Mouse (Mus musculus) hindbrain, embryonic 14.5 days (tissue): ENCODE measurements around the gene Kifc1. TPM values are rescaled to one million over a fixed set of nuclear protein-coding genes. Genes with fewer than 3 reads are reported as not detected.
"Not testable (repeated sequence)": the region's sequence is repeated elsewhere in the genome, so short reads cannot be mapped to it uniquely, and the experiment has no call there.

Experiments used
- ATAC-seq: fragments of 200-750 bp; cut with Nextera tagmentation; 2 replicates; pipeline ENCODE4 v1.8.0; 2017; ENCODE audit warnings: moderate number of reproducible peaks, mild to moderate bottlenecking, moderate TSS enrichment, moderate library complexity; ENCODE audit not compliant: low FRiP score
- DNase-seq: peaks from one replicate; pipeline ENCODE4 v3.0.0-alpha.2; 2015; ENCODE audit warnings: low spot score
- H3K27ac ChIP-seq: fragments of 300-500 bp; sonication (generic); 2 replicates; pipeline ENCODE4 v1.5.1; 2014; ENCODE audit warnings: mild to moderate bottlenecking, moderate library complexity
- H3K27me3 ChIP-seq: fragments of 300-500 bp; sonication (generic); 2 replicates; pipeline ENCODE4 v1.6.1; 2014; ENCODE audit warnings: mild to moderate bottlenecking, low read length, mixed read lengths; ENCODE audit not compliant: control insufficient read depth, insufficient read depth
- H3K36me3 ChIP-seq: fragments of 300-500 bp; sonication (generic); replicated peaks from 2 replicates; pipeline ENCODE4 v1.6.1; 2014; ENCODE audit not compliant: control insufficient read depth, insufficient read depth
- H3K4me1 ChIP-seq: fragments of 300-500 bp; sonication (generic); replicated peaks from 2 replicates; pipeline ENCODE4 v1.6.1; 2014; ENCODE audit warnings: antibody characterized with exemption, low read length, mixed read lengths; ENCODE audit not compliant: control insufficient read depth, insufficient read depth
- H3K4me2 ChIP-seq: fragments of 300-500 bp; sonication (generic); replicated peaks from 2 replicates; pipeline ENCODE4 v1.6.1; 2014; ENCODE audit warnings: mild to moderate bottlenecking, moderate library complexity
- H3K4me3 ChIP-seq: fragments of 300-500 bp; sonication (generic); replicated peaks from 2 replicates; pipeline ENCODE4 v1.5.1; 2014; ENCODE audit warnings: mild to moderate bottlenecking, low read length
- H3K9ac ChIP-seq: fragments of 300-500 bp; sonication (generic); 2 replicates; pipeline ENCODE4 v1.6.1; 2014
- H3K9me3 ChIP-seq: fragments of 300-500 bp; sonication (generic); 2 replicates; pipeline ENCODE4 v1.6.1; 2016; ENCODE audit warnings: low read length; ENCODE audit not compliant: control insufficient read depth
- WGBS: fragments of 180-500 bp; shearing (Covaris S2); extraction: QIAGEN DNeasy Blood & Tissue Kit; methylation state at CpG from one replicate; pipeline ENCODE4 v1.1.7; 2014; 5-methylcytosine and 5-hydroxymethylcytosine counted together
- polyA plus RNA-seq: library from polyadenylated mRNA; unstranded; fragments of >200 nt; fragmentation: Nextera tagmentation; extraction: Ambion mirVana; gene quantifications from 2 replicates; pipeline ENCODE4 v1.2.1, GENCODE M21; 2014

Gene Kifc1
- polyA plus RNA-seq, 1 experiment from 2014 or later, result 1.8 TPM

- ATAC-seq, result not testable (repeated sequence)
These were observed 14.4 kb upstream of the Kifc1 start, which contains the start of gene Platr17 for GRCm38 (mm10) chr17:33904835-33905234. Gene Platr17 (plus strand): TSS chr17:33905135.

GRCm38 (mm10) chr17:33903911-33904651 lies 13.6 kb upstream of the Kifc1 start:
- WGBS, result 73% methylated on average over 6 of the region's 6 CpGs
- H3K9me3 ChIP-seq, result not testable (repeated sequence)

More at GRCm38 (mm10) chr17:33904835-33905234, 14.4 kb upstream of the Kifc1 start, which contains the start of gene Platr17:
- H3K9ac ChIP-seq, H3K9me3 ChIP-seq, H3K4me3 ChIP-seq, H3K4me2 ChIP-seq, H3K36me3 ChIP-seq, H3K27ac ChIP-seq, H3K4me1 ChIP-seq, DNase-seq, H3K27me3 ChIP-seq: not testable (repeated sequence)
- WGBS, result 17% methylated on average over 3 of the region's 4 CpGs

GRCm38 (mm10) chr17:33902491-33902890 lies 12.0 kb upstream of the Kifc1 start:
- Histone ChIP-seq H3K27ac (no peak overlapping the region), H3K9ac (no peak overlapping the region), H3K36me3 (no peaks in the 10 kb centered on the region), H3K9me3 (no peaks in the 10 kb centered on the region), H3K4me1 (no peaks in the 10 kb centered on the region), H3K4me3 (no peak overlapping the region), H3K27me3 (no peaks in the 10 kb centered on the region), H3K4me2 (no peak overlapping the region)
- ATAC-seq, result no peak
- DNase-seq, result no peak
- 84% methylated on average over 7 of the region's 7 CpGs for WGBS

More at GRCm38 (mm10) chr17:33903911-33904651, 13.6 kb upstream of the Kifc1 start:
- not testable (repeated sequence) for H3K27ac ChIP-seq, H3K27me3 ChIP-seq, H3K4me1 ChIP-seq, DNase-seq, H3K4me3 ChIP-seq, H3K4me2 ChIP-seq, H3K36me3 ChIP-seq, ATAC-seq, H3K9ac ChIP-seq

DNA sequence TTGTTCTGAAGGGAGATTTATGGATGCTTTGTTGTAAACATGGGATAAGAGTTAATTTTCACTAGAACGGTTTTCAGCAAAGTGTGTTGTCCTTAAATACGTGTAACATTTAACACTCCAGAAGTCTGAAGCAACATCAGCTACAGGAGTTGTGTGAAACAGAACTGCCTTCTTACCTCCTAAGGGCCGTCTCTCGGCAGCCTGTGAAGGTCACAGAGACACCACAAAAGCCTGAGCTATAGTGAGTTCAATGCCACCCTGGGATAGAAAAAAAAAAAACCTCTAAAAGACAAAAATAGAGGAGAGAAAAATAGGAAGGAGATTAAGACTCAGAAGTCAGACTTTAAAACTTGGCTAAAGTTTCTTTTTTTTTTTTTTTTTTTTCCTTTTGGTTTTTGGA lies 11.6 kb upstream of the Kifc1 start:
- Histone ChIP-seq H3K36me3 (no peaks in the 10 kb centered on the region), H3K27ac (no peak overlapping the region), H3K27me3 (no peaks in the 10 kb centered on the region), H3K9me3 (no peaks in the 10 kb centered on the region), H3K4me3 (no peak overlapping the region), H3K4me2 (no peak overlapping the region), H3K9ac (no peak overlapping the region), H3K4me1 (no peaks in the 10 kb centered on the region)
- ATAC-seq (no peak), DNase-seq (no peak)
- WGBS, result 81% methylated on average over 4 of the region's 4 CpGs

DNA sequence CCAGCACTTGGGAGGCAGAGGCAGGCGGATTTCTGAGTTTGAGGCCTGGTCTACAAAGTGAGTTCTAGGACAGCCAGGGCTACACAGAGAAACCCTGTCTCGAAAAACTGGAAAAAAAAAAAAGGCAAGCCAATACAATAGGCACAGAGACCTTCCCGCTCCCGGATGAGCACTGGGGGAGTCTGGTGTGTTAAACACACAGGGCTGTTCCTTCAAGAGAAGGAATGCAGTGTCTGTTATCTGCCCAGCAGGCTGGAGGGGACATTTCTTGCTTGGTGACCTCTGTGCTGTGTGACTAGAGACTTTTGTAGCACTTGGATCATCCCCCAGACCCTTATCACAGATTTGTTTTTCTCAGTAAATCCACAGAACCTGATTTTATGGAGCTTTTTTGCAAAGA lies 11.2 kb upstream of the Kifc1 start:
- Histone ChIP-seq H3K36me3 (no peaks in the 10 kb centered on the region), H3K9me3 (no peaks in the 10 kb centered on the region), H3K9ac (no peak overlapping the region), H3K4me1 (no peaks in the 10 kb centered on the region), H3K27me3 (no peaks in the 10 kb centered on the region), H3K4me3 (no peak overlapping the region), H3K4me2 (no peak overlapping the region), H3K27ac (no peak overlapping the region)
- 73% methylated on average over 4 of the region's 4 CpGs for WGBS
- DNase-seq, result no peak
- ATAC-seq, result no peak

DNA sequence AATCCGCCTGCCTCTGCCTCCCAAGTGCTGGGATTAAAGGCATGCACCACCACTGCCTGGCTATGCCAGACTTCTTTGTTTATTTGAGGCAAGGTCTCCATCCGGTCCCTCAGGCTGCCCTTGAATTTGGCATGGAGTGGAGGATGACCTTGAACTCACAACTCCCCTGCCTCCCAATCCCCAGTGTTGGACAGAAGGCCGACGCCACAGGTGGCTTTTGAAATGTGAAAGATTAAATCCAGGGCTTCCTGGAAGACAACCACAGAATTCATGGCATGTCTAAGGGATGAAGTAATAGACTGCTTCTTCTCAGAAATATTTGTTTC lies 10.5 kb upstream of the Kifc1 start:
- H3K4me3 ChIP-seq, result no peak overlapping the region
- no peak overlapping the region for H3K9ac ChIP-seq
- WGBS, result 87% methylated on average over 4 of the region's 4 CpGs
- H3K27ac ChIP-seq, result no peak overlapping the region
- no peaks in the 10 kb centered on the region for H3K4me1 ChIP-seq
- no peaks in the 10 kb centered on the region for H3K36me3 ChIP-seq
- DNase-seq (no peak), ATAC-seq (no peak)
- no peaks in the 10 kb centered on the region for H3K27me3 ChIP-seq
- H3K4me2 ChIP-seq, result no peak overlapping the region
- H3K9me3 ChIP-seq, result no peaks in the 10 kb centered on the region

- 74% methylated on average over 7 of the region's 7 CpGs for WGBS
- no peaks in the 10 kb centered on the region for H3K27me3 ChIP-seq
- H3K4me1 ChIP-seq, result no peaks in the 10 kb centered on the region
- H3K9ac ChIP-seq, result no peak overlapping the region
- DNase-seq (no peak), ATAC-seq (no peak)
- H3K36me3 ChIP-seq, result no peaks in the 10 kb centered on the region
- no peak overlapping the region for H3K4me2 ChIP-seq
- no peaks in the 10 kb centered on the region for H3K9me3 ChIP-seq
- H3K4me3 ChIP-seq, result no peak overlapping the region
- no peak overlapping the region for H3K27ac ChIP-seq
These were observed 10.0 kb upstream of the Kifc1 start for GRCm38 (mm10) chr17:33900281-33900988.

- no peak overlapping the region for H3K27ac ChIP-seq
- H3K27me3 ChIP-seq, result no peaks in the 10 kb centered on the region
- ATAC-seq (no peak), DNase-seq (no peak)
- H3K4me3 ChIP-seq, result no peak overlapping the region
- WGBS, result 86% methylated on average over 4 of the region's 4 CpGs
- no peaks in the 10 kb centered on the region for H3K36me3 ChIP-seq
- no peaks in the 10 kb centered on the region for H3K4me1 ChIP-seq
- no peak overlapping the region for H3K4me2 ChIP-seq
- H3K9me3 ChIP-seq, result no peaks in the 10 kb centered on the region
- no peak overlapping the region for H3K9ac ChIP-seq
These were observed 9.2 kb upstream of the Kifc1 start for GRCm38 (mm10) chr17:33899642-33900041.

GRCm38 (mm10) chr17:33898193-33898592 lies 7.7 kb upstream of the Kifc1 start:
- not testable (repeated sequence) for H3K36me3 ChIP-seq, H3K9ac ChIP-seq, H3K9me3 ChIP-seq, H3K27ac ChIP-seq, H3K4me1 ChIP-seq, H3K27me3 ChIP-seq, H3K4me2 ChIP-seq, H3K4me3 ChIP-seq, DNase-seq, ATAC-seq
- 87% methylated on average over 4 of the region's 4 CpGs for WGBS
